Mouse (Mus musculus) left cerebral cortex, postnatal 10 days (tissue): ENCODE data around the gene Rftn1. TPM values are rescaled to one million over a fixed set of nuclear protein-coding genes. Genes with fewer than 3 reads are reported as not detected.
"Not testable (repeated sequence)": the region's sequence is repeated elsewhere in the genome, so short reads cannot be mapped to it uniquely, and the experiment has no call there.

Source experiments
- DNase-seq, 2 experiments: peaks; one replicate each; pipeline ENCODE4 v3.0.0; 2021 to 2022; ENCODE audit warnings: low spot score in 2 of 2, mixed read lengths in 1 of 2; ENCODE audit errors: extremely low spot score in 1 of 2
- intact Hi-C: fragments of 180-260 bp; cut with DNase I; formaldehyde crosslinking; loops from one replicate; pipeline ENCODE4 v1.15.1; 2025
- total RNA-seq, 2 experiments: library from RNA; stranded (reverse); gene quantifications; 2 replicates each; pipeline ENCODE4 v1.2.3; 2021

Gene Rftn1
- total RNA-seq, 2 experiments from 2014 or later, result 12.5 to 13.2 TPM

GRCm38 (mm10) chr17:50206262-50206661 is 15.8 kb upstream of the Rftn1 start:
- intact Hi-C loops, DNase-seq: not testable (repeated sequence)

DNA sequence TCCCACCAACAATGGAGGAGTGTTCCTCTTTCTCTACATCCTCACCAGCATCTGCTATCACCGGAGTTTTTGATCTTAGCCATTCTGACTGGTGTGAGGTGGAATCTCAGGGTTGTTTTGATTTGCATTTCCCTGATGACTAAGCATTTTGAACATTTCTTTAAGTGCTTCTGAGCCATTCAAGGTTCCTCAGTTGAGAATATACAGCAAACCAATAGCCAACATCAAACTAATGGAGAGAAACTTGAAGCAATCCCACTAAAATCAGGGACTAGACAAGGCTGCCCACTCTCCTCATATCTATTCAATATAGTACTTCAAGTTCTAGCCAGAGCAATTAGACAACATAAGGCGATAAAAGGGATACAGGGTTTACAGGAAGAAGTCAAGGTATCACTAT is 15.4 kb upstream of the Rftn1 start:
- DNase-seq, intact Hi-C loops: not testable (repeated sequence)

GRCm38 (mm10) chr17:50205152-50205782 is 14.8 kb upstream of the Rftn1 start:
- no peak for DNase-seq
- intact Hi-C loops, result no loop called here

- intact Hi-C loops, result no loop called here
- no peak for DNase-seq
These were observed 11.5 kb upstream of the Rftn1 start for GRCm38 (mm10) chr17:50201828-50202445.

DNA sequence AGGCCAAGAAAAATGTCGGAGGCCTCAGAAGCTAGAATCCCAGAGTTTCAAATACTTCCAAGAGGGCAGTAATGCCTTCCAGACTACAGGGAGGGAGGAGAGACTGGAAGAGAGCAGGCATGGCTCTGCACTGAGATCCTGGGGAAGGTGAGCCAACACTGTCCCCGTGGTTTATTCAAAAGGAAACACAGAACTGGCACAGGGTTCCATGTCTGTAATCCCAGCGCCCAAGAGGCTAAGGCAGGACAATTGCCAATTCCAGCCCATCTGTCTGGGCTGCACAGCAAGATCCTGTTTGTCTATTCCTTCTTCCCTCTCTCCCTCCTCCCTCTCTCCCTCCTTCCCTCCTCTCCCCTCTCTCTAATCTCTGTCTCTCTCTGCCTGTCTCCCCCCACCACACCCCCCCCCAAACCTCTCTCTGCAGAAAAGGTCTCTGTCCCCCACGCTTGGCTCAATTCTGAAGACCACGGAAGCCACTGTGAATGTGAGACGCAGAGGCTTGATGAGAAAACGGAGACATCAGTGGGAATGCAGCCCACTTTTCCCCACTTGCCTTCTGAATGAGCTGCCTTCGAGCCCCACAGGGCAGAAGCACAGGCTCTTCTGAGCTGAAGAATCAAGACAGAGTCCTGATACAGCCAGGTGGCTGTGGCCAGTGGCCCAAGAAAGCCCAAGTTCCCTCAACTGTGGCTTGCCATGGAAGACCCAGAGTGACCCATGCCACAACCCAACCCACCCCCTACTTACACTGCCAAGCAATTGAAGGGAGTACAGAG is 8.8 kb upstream of the Rftn1 start:
- intact Hi-C loops, result no loop called here
- no peak for DNase-seq

DNA sequence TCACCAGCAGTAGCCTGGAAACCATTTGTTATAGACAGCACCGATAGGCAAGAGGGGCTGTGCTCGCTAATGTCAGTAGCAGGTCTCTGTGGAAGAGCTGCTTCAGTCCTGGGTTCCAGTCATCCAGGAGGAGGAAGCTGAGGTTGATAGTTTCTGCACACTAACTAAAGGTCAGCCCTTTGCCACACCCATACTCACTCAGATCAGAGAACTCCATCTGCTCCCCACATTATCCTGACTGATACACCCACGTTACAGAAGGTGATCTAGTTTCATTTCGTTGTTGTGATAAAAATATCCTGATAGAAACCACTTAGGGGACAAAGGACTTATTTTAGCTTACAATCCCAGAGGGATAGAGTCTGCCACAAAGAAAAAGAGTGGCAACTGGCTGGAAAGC is 7.1 kb upstream of the Rftn1 start:
- no peak for DNase-seq
- intact Hi-C loops, result no loop called here

DNA sequence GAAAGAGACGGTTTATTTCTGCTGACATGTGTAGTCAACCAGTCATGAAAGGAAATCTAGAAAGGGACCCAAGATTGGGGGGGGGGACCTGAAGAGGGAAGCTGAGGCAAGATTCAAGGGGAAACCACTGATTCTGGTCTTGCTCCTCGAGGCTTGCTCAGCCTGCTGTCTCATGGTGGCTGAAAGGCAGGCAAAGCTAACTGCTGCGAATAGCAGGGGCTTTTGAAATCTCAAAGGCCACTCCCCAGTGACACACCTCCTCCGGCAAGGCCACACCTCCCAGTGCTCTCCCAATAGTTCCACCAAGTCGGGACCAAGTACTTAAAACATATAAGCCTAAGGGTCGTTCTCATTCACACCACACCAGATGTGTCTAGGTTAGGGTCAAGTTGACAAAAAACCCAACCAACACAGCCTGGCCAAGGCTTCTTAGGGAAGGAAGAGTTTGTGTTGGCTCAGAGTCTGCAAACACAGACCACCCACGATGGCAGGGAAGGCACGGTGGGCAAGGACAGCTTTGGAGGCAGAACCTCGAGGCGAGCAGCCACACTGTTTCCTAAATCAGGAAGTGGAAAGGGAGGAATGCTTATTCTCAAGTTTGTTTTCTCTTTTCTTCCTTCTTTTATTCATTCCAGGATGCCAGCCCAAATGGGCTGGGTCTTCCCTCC is 5.7 kb upstream of the Rftn1 start:
- DNase-seq, result no peak
- intact Hi-C loops, result no loop called here

- intact Hi-C loops, result no loop called here
- no peak for DNase-seq
These were observed 4.9 kb upstream of the Rftn1 start for GRCm38 (mm10) chr17:50195399-50195798.

GRCm38 (mm10) chr17:50194541-50194940 is 4.1 kb upstream of the Rftn1 start:
- intact Hi-C loops, result loop anchor here (5.0 kb wide), 1 partner anchor 242 kb away; no protein-coding TSS in a partner anchor
- no peak for DNase-seq

DNA sequence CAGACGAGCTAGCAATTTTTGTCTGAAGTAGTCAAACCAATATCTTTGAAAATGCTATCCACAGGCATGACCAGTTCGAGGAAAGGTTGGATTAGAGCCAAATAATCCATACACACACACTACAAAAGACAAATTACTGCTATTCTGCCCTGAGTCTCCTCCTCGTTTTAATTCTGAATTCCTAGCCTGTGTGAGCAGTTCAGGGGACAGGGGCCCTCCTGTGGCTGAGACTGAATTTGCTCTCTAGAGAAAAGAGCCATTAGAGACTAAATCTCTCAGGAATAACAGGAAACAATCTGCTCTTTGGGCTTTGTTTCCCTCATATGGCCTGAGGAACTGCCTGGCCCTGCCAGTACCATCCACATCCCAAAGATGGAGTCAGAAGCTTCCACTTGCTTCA is 3.2 kb upstream of the Rftn1 start:
- intact Hi-C loops, result loop anchor here (5.0 kb wide), 1 partner anchor 241 kb away; no protein-coding TSS in a partner anchor

GRCm38 (mm10) chr17:50192376-50192940 is 2.0 kb upstream of the Rftn1 start:
- intact Hi-C loops, result loop anchor here (5.0 kb wide), 1 partner anchor 240 kb away; no protein-coding TSS in a partner anchor
- no peak for DNase-seq

More for the DNA sequence above, 3.2 kb upstream of the Rftn1 start:
- peak; percentile 25 to 35 for DNase-seq

GRCm38 (mm10) chr17:50191318-50191957 is 964 bp upstream of the Rftn1 start:
- intact Hi-C loops, result loop anchor here (2.0 to 5.0 kb wide), 2 partner anchors 223 to 239 kb away; no protein-coding TSS in a partner anchor

DNA sequence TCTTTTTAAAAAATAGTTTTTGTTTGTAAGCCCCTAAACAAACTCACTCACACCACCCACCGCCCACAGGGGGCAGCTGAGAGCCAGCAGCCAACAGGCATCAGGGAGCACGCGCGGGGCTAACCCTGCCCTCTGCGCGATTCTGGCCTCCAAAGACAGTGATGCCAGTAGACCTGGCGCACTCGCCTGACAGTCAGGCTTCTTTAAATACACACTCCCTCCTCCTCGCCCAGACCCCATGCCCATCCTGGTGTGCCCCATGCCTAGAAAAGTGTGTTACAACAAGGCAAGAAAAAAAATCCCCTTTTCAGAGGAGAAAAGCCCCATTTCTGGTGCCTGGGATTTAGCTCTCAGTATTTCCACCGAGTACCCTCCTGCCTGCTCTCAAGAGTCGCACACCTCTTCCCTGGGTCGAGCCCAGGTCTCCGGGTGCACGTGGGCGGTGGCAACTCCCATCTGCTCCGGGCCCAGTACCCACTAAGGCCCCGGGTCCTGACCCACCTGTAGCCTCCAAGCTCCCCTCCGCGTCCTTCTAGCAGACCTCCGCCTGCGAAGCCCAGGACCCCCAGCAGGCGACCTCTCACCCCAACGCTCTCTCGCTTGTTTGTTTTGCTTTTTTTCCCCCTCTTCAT is 977 bp downstream of the Rftn1 start:
- DNase-seq, result peak in 1 of 2 experiments; percentile 76
- intact Hi-C loops, result loop anchor here (2.0 to 5.0 kb wide), 2 partner anchors 221 to 237 kb away; no protein-coding TSS in a partner anchor

More at GRCm38 (mm10) chr17:50191318-50191957, 964 bp upstream of the Rftn1 start:
- DNase-seq, result no peak

DNA sequence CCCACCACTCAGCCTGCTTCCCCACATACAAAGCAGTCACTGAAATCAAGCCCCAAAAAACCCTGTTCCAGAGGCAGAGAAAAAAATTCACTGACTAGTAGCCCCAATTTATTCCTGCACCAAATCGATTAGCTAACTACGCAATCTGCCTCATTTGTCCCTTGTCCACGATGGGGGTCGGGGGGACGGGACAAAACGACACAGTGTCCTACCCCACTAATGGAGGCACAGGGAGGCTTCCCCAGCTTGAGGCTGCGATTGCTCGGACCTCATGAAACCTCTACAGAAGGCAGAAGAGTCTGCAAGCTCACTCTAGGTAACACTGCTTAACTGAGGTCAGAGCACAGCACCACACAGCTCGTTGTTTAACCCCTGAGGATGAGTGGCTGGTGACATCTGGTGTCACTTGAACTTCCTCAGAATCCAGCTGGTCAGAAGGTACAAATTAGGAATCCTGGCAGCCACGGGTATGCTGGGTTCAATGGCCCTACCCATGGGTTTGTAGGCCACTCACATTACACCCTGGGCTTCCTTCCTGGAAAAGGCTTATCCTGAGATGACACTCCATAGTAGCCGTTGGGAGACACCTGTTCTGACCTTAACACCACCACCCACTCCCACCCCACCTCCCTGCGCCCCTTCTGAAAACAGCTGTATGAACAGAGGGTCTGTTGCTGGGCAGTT is 1.7 kb downstream of the Rftn1 start:
- no peak for DNase-seq
- intact Hi-C loops, result no loop called here

DNA sequence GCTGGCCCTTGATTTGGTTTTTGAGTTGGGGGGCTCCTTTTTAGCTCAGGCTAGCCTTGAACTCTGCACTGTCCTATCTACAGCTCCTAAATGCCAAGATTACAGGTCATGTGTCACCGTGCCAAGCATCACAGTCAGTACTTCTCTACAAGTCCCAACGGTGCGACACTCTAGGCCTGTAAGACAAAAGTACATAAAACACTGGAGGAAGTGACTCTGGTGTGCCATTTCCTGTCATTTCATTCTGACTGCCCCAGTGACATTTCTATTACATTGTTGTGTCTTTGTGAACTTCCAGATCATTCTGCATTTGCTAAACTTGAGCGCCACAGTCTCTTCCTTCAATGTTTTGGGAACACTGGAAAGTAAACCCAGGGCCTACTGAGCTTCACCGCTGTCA is 4.9 kb downstream of the Rftn1 start:
- no peak for DNase-seq
- intact Hi-C loops, result no loop called here

DNA sequence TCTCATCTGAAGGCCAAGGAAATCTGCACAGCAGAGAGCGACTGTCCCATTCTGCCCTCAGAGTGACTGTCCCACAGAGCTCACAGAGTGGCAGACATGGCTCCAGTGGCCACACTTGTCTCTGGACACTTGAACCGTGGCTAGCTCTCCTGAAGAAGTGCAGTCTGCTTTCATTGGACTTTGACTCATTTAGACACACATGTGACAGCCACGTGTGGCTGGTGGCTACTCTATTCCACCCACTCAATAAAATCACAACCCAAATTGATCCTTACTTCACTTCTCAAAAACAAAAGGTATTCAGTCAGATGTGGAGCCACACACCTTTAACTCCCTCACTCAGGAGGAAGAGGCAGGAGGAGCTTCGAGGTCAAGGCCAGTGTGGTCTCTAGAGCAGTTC is 5.4 kb downstream of the Rftn1 start:
- DNase-seq, result no peak
- intact Hi-C loops, result no loop called here
